Mouse (Mus musculus) adrenal gland, adult (tissue): ENCODE results near the gene Arl9.
"Not testable (repeated sequence)": the region's sequence is repeated elsewhere in the genome, so short reads cannot be mapped to it uniquely, and the experiment has no call there.

ENCODE experiments used
- DNase-seq, 2 experiments: peaks; one replicate each; pipeline ENCODE4 v3.0.0; 2022 to 2023; ENCODE audit warnings: low spot score in 1 of 2; ENCODE audit not compliant: inconsistent age in 2 of 2

Gene Arl9

GRCm38 (mm10) chr5:77015544-77016482 is 12.0 kb downstream of the Arl9 start, which contains the start of gene Thegl:
Gene Thegl, plus strand, starts transcription at chr5:77016023.
- peak; percentile 85 to 92 for DNase-seq

- no peak for DNase-seq
Measured at GRCm38 (mm10) chr5:77028034-77028433, 24.2 kb downstream of the Arl9 start.

- DNase-seq = peak; percentile 22 to 75
Measured at GRCm38 (mm10) chr5:77029735-77030134, 25.9 kb downstream of the Arl9 start.

- not testable (repeated sequence) for DNase-seq
Measured at GRCm38 (mm10) chr5:77035101-77035500, 31.2 kb downstream of the Arl9 start.

- peak in 1 of 2 experiments; percentile 21 for DNase-seq
Measured at GRCm38 (mm10) chr5:77038451-77038850, 34.6 kb downstream of the Arl9 start.

GRCm38 (mm10) chr5:77039391-77039790 is 35.5 kb downstream of the Arl9 start:
- DNase-seq = no peak

GRCm38 (mm10) chr5:77044362-77044761 is 40.5 kb downstream of the Arl9 start:
- DNase-seq = no peak

GRCm38 (mm10) chr5:77052616-77053015 is 48.8 kb downstream of the Arl9 start:
- DNase-seq = no peak

- no peak for DNase-seq
Measured at GRCm38 (mm10) chr5:77056881-77057440, 53.1 kb downstream of the Arl9 start.
